Mouse (Mus musculus) megakaryocyte, embryonic 14.5 days (primary cell): ENCODE data around the gene Wnt8b.

ENCODE experiments used
- FLI1 ChIP-seq: IDR thresholded peaks from 2 replicates; pipeline ENCODE4 v1.6.1; 2012; ENCODE audit warnings: low read length, inconsistent platforms, mixed read lengths
- GATA1 ChIP-seq: IDR thresholded peaks from 3 replicates; pipeline ENCODE4 v1.6.1; 2012; ENCODE audit warnings: mixed read lengths, low read length, inconsistent platforms, borderline replicate concordance

GRCm38 (mm10) chr19:44457359-44458055, 35.8 kb upstream of the Wnt8b start:
- TF ChIP-seq GATA1, result no peak
- no peak for TF ChIP-seq FLI1
